Mouse (Mus musculus): ENCODE results near the gene Gm428. TPM values are rescaled to one million over a fixed set of nuclear protein-coding genes. Genes with fewer than 3 reads are reported as not detected.
"Not testable (repeated sequence)": the region's sequence is repeated elsewhere in the genome, so short reads cannot be mapped to it uniquely, and the experiment has no call there.

The Gm428 gene
- polyA plus RNA-seq (2014; fragmentation: Nextera tagmentation; extraction: Ambion mirVana): not detected in 2 replicates

- 80% methylated on average over 1 of the region's 4 CpGs for WGBS
- not testable (repeated sequence) for H3K36me3 ChIP-seq (ENCODE audit: control insufficient read depth, insufficient read depth, low read length); H3K27me3 ChIP-seq (ENCODE audit: control insufficient read depth, insufficient read depth, low read length); H3K9ac ChIP-seq (ENCODE audit: low read length); H3K4me1 ChIP-seq (ENCODE audit: control insufficient read depth, insufficient read depth, low read length); H3K9me3 ChIP-seq (ENCODE audit: control insufficient read depth, low read length); ATAC-seq (ENCODE audit: insufficient number of reproducible peaks, low FRiP score, low TSS enrichment, low read depth); H3K4me3 ChIP-seq (ENCODE audit: low read depth, low read length); DNase-seq (ENCODE audit: low spot score); H3K27ac ChIP-seq (replicated peaks; ENCODE audit: low read depth, low read length); H3K4me2 ChIP-seq (ENCODE audit: low read depth, severe bottlenecking)
Observed at GRCm38 (mm10) chr4:73683216-73683615, at the start of gene Gm428. Gene Gm428, plus strand, starts transcription at chr4:73683516.

- not testable (repeated sequence) for H3K27me3 ChIP-seq (ENCODE audit: control insufficient read depth, insufficient read depth, low read length); H3K27ac ChIP-seq (replicated peaks; ENCODE audit: low read depth, low read length); H3K9me3 ChIP-seq (ENCODE audit: control insufficient read depth, low read length); H3K4me2 ChIP-seq (ENCODE audit: low read depth, severe bottlenecking); DNase-seq (ENCODE audit: low spot score); H3K9ac ChIP-seq (ENCODE audit: low read length); H3K36me3 ChIP-seq (ENCODE audit: control insufficient read depth, insufficient read depth, low read length); H3K4me3 ChIP-seq (ENCODE audit: low read depth, low read length); H3K4me1 ChIP-seq (ENCODE audit: control insufficient read depth, insufficient read depth, low read length); ATAC-seq (ENCODE audit: insufficient number of reproducible peaks, low FRiP score, low TSS enrichment, low read depth)
- no CpG with 5 or more reads among the region's 4 CpGs for WGBS
Observed at GRCm38 (mm10) chr4:73637821-73638220, 45.5 kb upstream of the Gm428 start, which contains the start of gene Gm11236. Gene Gm11236, plus strand, starts transcription at chr4:73638121.

- not testable (repeated sequence) for H3K4me1 ChIP-seq (ENCODE audit: control insufficient read depth, insufficient read depth, low read length); H3K27me3 ChIP-seq (ENCODE audit: control insufficient read depth, insufficient read depth, low read length); DNase-seq (ENCODE audit: low spot score); H3K4me3 ChIP-seq (ENCODE audit: low read depth, low read length); ATAC-seq (ENCODE audit: insufficient number of reproducible peaks, low FRiP score, low TSS enrichment, low read depth); H3K27ac ChIP-seq (replicated peaks; ENCODE audit: low read depth, low read length); H3K36me3 ChIP-seq (ENCODE audit: control insufficient read depth, insufficient read depth, low read length); H3K9ac ChIP-seq (ENCODE audit: low read length); H3K9me3 ChIP-seq (ENCODE audit: control insufficient read depth, low read length); H3K4me2 ChIP-seq (ENCODE audit: low read depth, severe bottlenecking)
- WGBS: 78% methylated on average over 4 of the region's 4 CpGs
Observed at GRCm38 (mm10) chr4:73661864-73662263, 21.5 kb upstream of the Gm428 start.

GRCm38 (mm10) chr4:73668054-73668453 lies 15.3 kb upstream of the Gm428 start, which contains the start of gene Gm11239:
Gene Gm11239, plus strand, starts transcription at chr4:73668354.
- H3K4me3 ChIP-seq (ENCODE audit: low read depth, low read length); DNase-seq (ENCODE audit: low spot score); H3K27me3 ChIP-seq (ENCODE audit: control insufficient read depth, insufficient read depth, low read length); H3K4me2 ChIP-seq (ENCODE audit: low read depth, severe bottlenecking); H3K9ac ChIP-seq (ENCODE audit: low read length); H3K27ac ChIP-seq (replicated peaks; ENCODE audit: low read depth, low read length); H3K36me3 ChIP-seq (ENCODE audit: control insufficient read depth, insufficient read depth, low read length); H3K4me1 ChIP-seq (ENCODE audit: control insufficient read depth, insufficient read depth, low read length); H3K9me3 ChIP-seq (ENCODE audit: control insufficient read depth, low read length); ATAC-seq (ENCODE audit: insufficient number of reproducible peaks, low FRiP score, low TSS enrichment, low read depth): not testable (repeated sequence)
- WGBS: no CpG with 5 or more reads among the region's 4 CpGs

DNA sequence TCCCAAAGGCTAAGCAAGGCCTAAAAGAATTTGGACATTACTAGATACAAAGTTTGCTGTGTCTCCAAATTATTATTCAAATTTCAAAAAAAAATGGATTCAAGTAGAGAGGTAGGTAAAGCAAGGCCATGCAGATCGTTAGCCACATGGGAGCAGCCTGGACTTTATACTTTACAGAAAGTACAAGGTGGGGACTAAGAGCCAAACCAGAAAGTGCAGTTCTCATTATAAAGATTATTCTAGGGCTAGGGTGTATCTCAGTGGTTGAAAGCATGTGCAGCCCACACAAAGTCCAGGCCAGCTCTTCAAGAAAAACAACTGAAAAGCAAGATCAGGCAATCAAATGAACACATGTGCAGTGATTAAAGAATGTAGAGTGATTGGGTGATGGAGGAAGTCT lies 35.4 kb downstream of the Gm428 start:
- WGBS: 85% methylated on average over 1 of the region's 1 CpGs

DNA sequence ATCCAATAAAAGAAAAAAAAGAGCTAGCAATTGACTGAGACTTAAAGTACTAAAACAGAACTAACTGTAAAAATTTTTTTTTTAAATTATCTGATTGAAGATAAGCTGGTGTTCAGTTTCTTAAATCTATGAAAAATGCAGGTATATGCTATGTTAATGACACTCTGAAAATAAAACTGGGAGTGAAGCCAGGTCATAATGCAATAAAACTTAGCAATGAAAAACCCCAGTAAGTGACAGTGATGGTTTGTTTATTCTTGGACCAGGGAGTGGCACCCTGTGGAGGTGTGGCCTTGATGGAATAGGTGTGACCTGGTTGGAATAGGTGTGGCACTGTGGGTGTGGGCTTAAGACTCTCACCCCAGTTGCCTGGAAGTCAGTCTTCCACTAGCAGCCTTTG lies 36.5 kb downstream of the Gm428 start:
- DNase-seq (ENCODE audit: low spot score) (no peak), ATAC-seq (ENCODE audit: insufficient number of reproducible peaks, low FRiP score, low TSS enrichment, low read depth) (no peak)
- Histone ChIP-seq H3K27me3 (ENCODE audit: control insufficient read depth, insufficient read depth, low read length) (no peaks in the 10 kb centered on the region), H3K4me1 (ENCODE audit: control insufficient read depth, insufficient read depth, low read length) (no peaks in the 10 kb centered on the region), H3K36me3 (ENCODE audit: control insufficient read depth, insufficient read depth, low read length) (no peaks in the 10 kb centered on the region), H3K9me3 (ENCODE audit: control insufficient read depth, low read length) (no peaks in the 10 kb centered on the region), H3K27ac (replicated peaks; ENCODE audit: low read depth, low read length) (no peak overlapping the region), H3K4me2 (ENCODE audit: low read depth, severe bottlenecking) (no peak overlapping the region), H3K4me3 (ENCODE audit: low read depth, low read length) (no peak overlapping the region), H3K9ac (ENCODE audit: low read length) (no peak overlapping the region)

More for the DNA sequence above, 35.4 kb downstream of the Gm428 start:
- ATAC-seq (ENCODE audit: insufficient number of reproducible peaks, low FRiP score, low TSS enrichment, low read depth) (no peak), DNase-seq (ENCODE audit: low spot score) (no peak)
- H3K9me3 ChIP-seq (ENCODE audit: control insufficient read depth, low read length): no peaks in the 10 kb centered on the region
- no peaks in the 10 kb centered on the region for H3K27me3 ChIP-seq (ENCODE audit: control insufficient read depth, insufficient read depth, low read length)
- H3K4me1 ChIP-seq (ENCODE audit: control insufficient read depth, insufficient read depth, low read length): no peaks in the 10 kb centered on the region
- no peaks in the 10 kb centered on the region for H3K36me3 ChIP-seq (ENCODE audit: control insufficient read depth, insufficient read depth, low read length)
- H3K4me2 ChIP-seq (ENCODE audit: low read depth, severe bottlenecking): no peak overlapping the region
- H3K4me3 ChIP-seq (ENCODE audit: low read depth, low read length): no peak overlapping the region
- no peak overlapping the region for H3K9ac ChIP-seq (ENCODE audit: low read length)
- no peak overlapping the region for H3K27ac ChIP-seq (replicated peaks; ENCODE audit: low read depth, low read length)

Other genes with a start within 250 kb of the Gm428 start
- gene Gm11238, start 75.6 kb upstream of the Gm428 start, polyA plus RNA-seq (2014; fragmentation: Nextera tagmentation; extraction: Ambion mirVana): not detected in 2 replicates
- not detected in 2 replicates for gene Gm11237, start 60.5 kb upstream of the Gm428 start, polyA plus RNA-seq (2014; fragmentation: Nextera tagmentation; extraction: Ambion mirVana)
- gene Gm11236, start 45.4 kb upstream of the Gm428 start, polyA plus RNA-seq (2014; fragmentation: Nextera tagmentation; extraction: Ambion mirVana): not detected in 2 replicates
- gene Gm11239, start 15.2 kb upstream of the Gm428 start, polyA plus RNA-seq (2014; fragmentation: Nextera tagmentation; extraction: Ambion mirVana): not detected in 2 replicates
- 1.7 and 1.9 TPM in 2 replicates for gene Rasef, start 107.5 kb downstream of the Gm428 start, polyA plus RNA-seq (2014; fragmentation: Nextera tagmentation; extraction: Ambion mirVana)
- gene Gm11758, start 192.8 kb downstream of the Gm428 start, polyA plus RNA-seq (2014; fragmentation: Nextera tagmentation; extraction: Ambion mirVana): not detected in 2 replicates
- gene Gm11757, start 207.6 kb downstream of the Gm428 start, polyA plus RNA-seq (2014; fragmentation: Nextera tagmentation; extraction: Ambion mirVana): not detected in 2 replicates
- gene Gm13871, start 222.4 kb downstream of the Gm428 start, polyA plus RNA-seq (2014; fragmentation: Nextera tagmentation; extraction: Ambion mirVana): not detected in 2 replicates
- gene Gm11756, start 237.2 kb downstream of the Gm428 start, polyA plus RNA-seq (2014; fragmentation: Nextera tagmentation; extraction: Ambion mirVana): not detected in 2 replicates

Measured in limb, embryonic 11.5 days (tissue).